Mouse (Mus musculus): Measurements from ENCODE around the gene Pip4k2c. TPM values are rescaled to one million over a fixed set of nuclear protein-coding genes. Genes with fewer than 3 reads are reported as not detected.
A peak's percentile ranks its signal among the peaks of the same experiment; 100 is the strongest.

Pip4k2c gene
- polyA plus RNA-seq, 1 experiment from 2014 or later = 43.5 TPM

GRCm38 (mm10) chr10:127226318-127226895, 15.0 kb upstream of the Pip4k2c start:
- ATAC-seq (replicated peaks; ENCODE audit: low FRiP score) = no peak
- H3K9me3 ChIP-seq (replicated peaks) = no peaks in the 10 kb centered on the region
- peaks cover 11% of the 10 kb centered on the region; the same call in 1 of the 2 replicates for H3K4me1 ChIP-seq
- H3K4me3 ChIP-seq (replicated peaks) = no peak overlapping the region
- no peak overlapping the region for H3K27ac ChIP-seq
- no peak overlapping the region for H3K9ac ChIP-seq
- H3K27me3 ChIP-seq = peaks cover 25% of the 10 kb centered on the region
- no peak overlapping the region for H3K4me2 ChIP-seq
- WGBS = 59% methylated on average over 8 of the region's 8 CpGs
- no peaks in the 10 kb centered on the region for H3K36me3 ChIP-seq

- 13% methylated on average over 10 of the region's 10 CpGs for WGBS
- peaks cover 25% of the 10 kb centered on the region for H3K27me3 ChIP-seq
- H3K4me2 ChIP-seq = no peak overlapping the region
- H3K9ac ChIP-seq = no peak overlapping the region
- H3K9me3 ChIP-seq (replicated peaks) = no peaks in the 10 kb centered on the region
- peaks cover 11% of the 10 kb centered on the region; the same call in 1 of the 2 replicates for H3K4me1 ChIP-seq
- H3K4me3 ChIP-seq (replicated peaks) = no peak overlapping the region
- no peaks in the 10 kb centered on the region for H3K36me3 ChIP-seq
- ATAC-seq (replicated peaks; ENCODE audit: low FRiP score) = no peak
- H3K27ac ChIP-seq = no peak overlapping the region
These were observed 14.3 kb upstream of the Pip4k2c start for GRCm38 (mm10) chr10:127225732-127226131.

GRCm38 (mm10) chr10:127225213-127225612, 13.8 kb upstream of the Pip4k2c start:
- Histone ChIP-seq H3K9ac (no peak overlapping the region), H3K27ac (no peak overlapping the region), H3K36me3 (no peaks in the 10 kb centered on the region), H3K9me3 (replicated peaks) (no peaks in the 10 kb centered on the region), H3K4me1 (peaks cover 11% of the 10 kb centered on the region; the same call in 1 of the 2 replicates), H3K27me3 (peaks cover 25% of the 10 kb centered on the region), H3K4me3 (replicated peaks) (no peak overlapping the region), H3K4me2 (no peak overlapping the region)
- 53% methylated on average over 6 of the region's 6 CpGs for WGBS
- ATAC-seq (replicated peaks; ENCODE audit: low FRiP score) = no peak

- no peaks in the 10 kb centered on the region for H3K9me3 ChIP-seq (replicated peaks)
- no peak overlapping the region for H3K27ac ChIP-seq
- ATAC-seq (replicated peaks; ENCODE audit: low FRiP score) = no peak
- no peak overlapping the region for H3K4me3 ChIP-seq (replicated peaks)
- 90% methylated on average over 2 of the region's 2 CpGs for whole genome bisulfite sequencing
- no peak overlapping the region for H3K9ac ChIP-seq
- no peak overlapping the region for H3K4me2 ChIP-seq
- no peaks in the 10 kb centered on the region for H3K36me3 ChIP-seq
- H3K27me3 ChIP-seq = no peaks in the 10 kb centered on the region
- no peaks in the 10 kb centered on the region for H3K4me1 ChIP-seq
These were observed 7.0 kb upstream of the Pip4k2c start for GRCm38 (mm10) chr10:127218339-127218738.

GRCm38 (mm10) chr10:127217177-127217576, 5.8 kb upstream of the Pip4k2c start:
- no peaks in the 10 kb centered on the region for H3K4me1 ChIP-seq
- no peak for ATAC-seq (replicated peaks; ENCODE audit: low FRiP score)
- H3K9me3 ChIP-seq (replicated peaks) = no peaks in the 10 kb centered on the region
- no peak overlapping the region for H3K27ac ChIP-seq
- H3K36me3 ChIP-seq = no peaks in the 10 kb centered on the region
- H3K27me3 ChIP-seq = no peaks in the 10 kb centered on the region
- no peak overlapping the region for H3K4me3 ChIP-seq (replicated peaks)
- no peak overlapping the region for H3K9ac ChIP-seq
- no peak overlapping the region for H3K4me2 ChIP-seq

GRCm38 (mm10) chr10:127216456-127216855, 5.1 kb upstream of the Pip4k2c start:
- WGBS = 94% methylated on average over 11 of the region's 11 CpGs
- no peak for ATAC-seq (replicated peaks; ENCODE audit: low FRiP score)
- no peak overlapping the region for H3K9ac ChIP-seq
- no peak overlapping the region for H3K27ac ChIP-seq
- H3K36me3 ChIP-seq = no peaks in the 10 kb centered on the region
- no peaks in the 10 kb centered on the region for H3K27me3 ChIP-seq
- H3K4me3 ChIP-seq (replicated peaks) = no peak overlapping the region
- H3K4me2 ChIP-seq = no peak overlapping the region
- no peaks in the 10 kb centered on the region for H3K9me3 ChIP-seq (replicated peaks)
- H3K4me1 ChIP-seq = peaks cover 2% of the 10 kb centered on the region; the same call in 1 of the 2 replicates

GRCm38 (mm10) chr10:127214422-127214803, 3.0 kb upstream of the Pip4k2c start:
- Histone ChIP-seq H3K9ac (no peak overlapping the region), H3K27me3 (no peaks in the 10 kb centered on the region), H3K4me3 (replicated peaks) (no peak overlapping the region), H3K9me3 (replicated peaks) (no peaks in the 10 kb centered on the region), H3K4me2 (no peak overlapping the region), H3K27ac (no peak overlapping the region), H3K4me1 (peaks cover 19% of the 10 kb centered on the region), H3K36me3 (no peaks in the 10 kb centered on the region)
- no peak for ATAC-seq (replicated peaks; ENCODE audit: low FRiP score)
- 49% methylated on average over 1 of the region's 1 CpGs for WGBS

- 72% methylated on average over 13 of the region's 13 CpGs for WGBS
- ATAC-seq (replicated peaks; ENCODE audit: low FRiP score) = no peak
These were observed 2.5 kb upstream of the Pip4k2c start for GRCm38 (mm10) chr10:127213704-127214421.

GRCm38 (mm10) chr10:127213272-127213671, 1.9 kb upstream of the Pip4k2c start:
- Histone ChIP-seq H3K36me3 (peaks cover 7% of the 10 kb centered on the region), H3K9ac (no peak overlapping the region), H3K4me2 (no peak overlapping the region), H3K27me3 (no peaks in the 10 kb centered on the region), H3K27ac (no peak overlapping the region), H3K9me3 (replicated peaks) (no peaks in the 10 kb centered on the region), H3K4me3 (replicated peaks) (no peak overlapping the region), H3K4me1 (peaks cover 21% of the 10 kb centered on the region)
- WGBS = 78% methylated on average over 8 of the region's 8 CpGs
- no peak for ATAC-seq (replicated peaks; ENCODE audit: low FRiP score)

More at GRCm38 (mm10) chr10:127213704-127214421, 2.5 kb upstream of the Pip4k2c start:
- H3K4me3 ChIP-seq (replicated peaks) = no peak overlapping the region
- peaks cover under 1% of the 10 kb centered on the region; the same call in 1 of the 2 replicates for H3K36me3 ChIP-seq
- H3K27ac ChIP-seq = no peak overlapping the region
- no peak overlapping the region for H3K9ac ChIP-seq
- H3K4me1 ChIP-seq = peaks cover 21% of the 10 kb centered on the region
- H3K27me3 ChIP-seq = no peaks in the 10 kb centered on the region
- no peak overlapping the region for H3K4me2 ChIP-seq
- no peaks in the 10 kb centered on the region for H3K9me3 ChIP-seq (replicated peaks)

GRCm38 (mm10) chr10:127210961-127211405, 402 bp downstream of the Pip4k2c start:
- Histone ChIP-seq H3K4me2 (peak overlapping the region; percentile 92), H3K9ac (peak overlapping the region; percentile 75), H3K4me1 (peaks cover 21% of the 10 kb centered on the region), H3K9me3 (replicated peaks) (no peaks in the 10 kb centered on the region), H3K4me3 (replicated peaks) (peak overlapping the region; percentile 92), H3K27ac (peak overlapping the region; percentile 94), H3K27me3 (no peaks in the 10 kb centered on the region), H3K36me3 (peaks cover 24% of the 10 kb centered on the region)
- ATAC-seq (replicated peaks; ENCODE audit: low FRiP score) = peak; percentile 93
- under 1% methylated on average over 25 of the region's 25 CpGs for WGBS

GRCm38 (mm10) chr10:127209928-127210570, 1.3 kb downstream of the Pip4k2c start:
- Histone ChIP-seq H3K4me2 (peak overlapping the region; percentile 92), H3K27ac (peak overlapping the region; percentile 94), H3K36me3 (peaks cover 33% of the 10 kb centered on the region), H3K4me3 (replicated peaks) (peak overlapping the region; percentile 92), H3K9ac (peak overlapping the region; percentile 75), H3K4me1 (peaks cover 21% of the 10 kb centered on the region), H3K9me3 (replicated peaks) (no peaks in the 10 kb centered on the region), H3K27me3 (no peaks in the 10 kb centered on the region)
- no peak for ATAC-seq (replicated peaks; ENCODE audit: low FRiP score)
- 79% methylated on average over 13 of the region's 13 CpGs for WGBS

- Histone ChIP-seq H3K9ac (no peak overlapping the region), H3K27ac (no peak overlapping the region), H3K4me2 (no peak overlapping the region), H3K9me3 (replicated peaks) (no peaks in the 10 kb centered on the region), H3K4me1 (peaks cover 21% of the 10 kb centered on the region), H3K4me3 (replicated peaks) (no peak overlapping the region), H3K27me3 (no peaks in the 10 kb centered on the region), H3K36me3 (peaks cover 43% of the 10 kb centered on the region)
- 91% methylated on average over 4 of the region's 4 CpGs for WGBS
- ATAC-seq (replicated peaks; ENCODE audit: low FRiP score) = no peak
These were observed 2.5 kb downstream of the Pip4k2c start for GRCm38 (mm10) chr10:127208921-127209320.

Measured in kidney, embryonic 15.5 days (tissue).